In the genomic region with DNA sequence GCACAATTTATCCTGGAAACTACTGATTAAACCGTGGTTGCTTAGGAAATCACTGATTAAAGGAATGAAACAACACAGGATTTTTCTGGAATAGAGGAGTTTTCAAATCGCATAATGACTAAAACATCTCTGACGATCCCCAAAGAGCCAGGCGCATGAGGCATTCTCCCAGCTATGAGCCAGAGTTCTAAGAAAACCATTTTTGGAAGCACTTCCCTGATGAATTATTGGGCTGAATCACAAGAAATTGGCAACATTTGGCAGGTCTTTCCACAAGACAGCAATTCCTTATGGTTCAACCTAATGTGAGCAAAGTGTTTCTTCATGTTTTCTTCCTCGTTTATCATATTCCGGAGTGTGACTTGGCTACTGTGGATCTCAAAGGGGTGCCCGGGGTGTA, we compare ENCODE assay signal across 16 mouse cellular contexts.
DNase-seq lines count a peak whose midpoint lies in the region; TF ChIP-seq lines count a peak whose summit lies in the region.
"Had no signal": no experiment of that assay in that cellular context is flagged by ENCODE, and none has a peak within 500 bp of the region (broad histone marks: within the 10 kb centered on the region; RNA-seq: fewer than 3 reads in every experiment).

No protein-coding gene starts in this region.

- H3K4me1 ChIP-seq in embryonic fibroblast, embryonic 13.5 days (ENCODE audit: control insufficient read depth, insufficient read depth, low read length): peaks cover 8% of the 10 kb centered on the region
- H3K4me1 ChIP-seq: heart, embryonic 13.5 days; liver, embryonic 12.5 days; neural tube, embryonic 13.5 days had no signal

- peak; percentile 58 for DNase-seq in gastrocnemius, adult 18-20 months (ENCODE audit: low spot score)
- DNase-seq in gastrocnemius, adult 8-10 months (ENCODE audit: low spot score in 2 of 2): no peak
- peak; percentile 18 for DNase-seq in layer of hippocampus, adult 9-11 months
- no peak for DNase-seq in layer of hippocampus, adult 11-12 months (ENCODE audit: low spot score)
- DNase-seq in adrenal gland, postnatal 10 days: peak; percentile 12
- no peak for DNase-seq in left cerebral cortex, postnatal 4 days
- no peak for DNase-seq in cerebellum, adult 11-12 months
- DNase-seq: cerebellum, adult 9-10 months; right cerebral cortex, postnatal 4 days; thymus, postnatal 36 days had no signal

- no peak for TF ChIP-seq CTCF in embryonic fibroblast, embryonic 13.5 days (IDR thresholded peaks at IDR 0.05; ENCODE audit: borderline replicate concordance, insufficient read depth, low read length)

- intact Hi-C loops in left cerebral cortex, postnatal 4 days (cut with DNase I): no loop called here

- peak overlapping the region; percentile 96 for H3K27ac ChIP-seq in embryonic fibroblast, embryonic 13.5 days (ENCODE audit: insufficient read depth, low read length)
- H3K27ac ChIP-seq: heart, embryonic 13.5 days; kidney, postnatal 0 days; limb, embryonic 10.5 days; liver, embryonic 12.5 days; neural tube, embryonic 13.5 days had no signal

- no peak for TF ChIP-seq POLR2A in embryonic fibroblast, embryonic 13.5 days (IDR thresholded peaks at IDR 0.05; ENCODE audit: low read depth, low read length)

- no peak overlapping the region for H3K4me3 ChIP-seq in embryonic fibroblast, embryonic 13.5 days (ENCODE audit: insufficient read depth, low read length)
- H3K4me3 ChIP-seq: heart, embryonic 13.5 days; limb, embryonic 10.5 days; liver, embryonic 12.5 days; neural tube, embryonic 13.5 days had no signal

Comparison
In these comparisons a context has a peak if more than half of its experiments do, and no peak if none do; other contexts are left out.
1. DNase-seq: peak in gastrocnemius, adult 18-20 months (single experiment), layer of hippocampus, adult 9-11 months (single experiment) and adrenal gland, postnatal 10 days (single experiment); none in gastrocnemius, adult 8-10 months (0 of 2), layer of hippocampus, adult 11-12 months (single experiment), left cerebral cortex, postnatal 4 days (single experiment) and cerebellum, adult 11-12 months (single experiment).